Mouse (Mus musculus): ENCODE data around the gene Ccdc61.

DNA sequence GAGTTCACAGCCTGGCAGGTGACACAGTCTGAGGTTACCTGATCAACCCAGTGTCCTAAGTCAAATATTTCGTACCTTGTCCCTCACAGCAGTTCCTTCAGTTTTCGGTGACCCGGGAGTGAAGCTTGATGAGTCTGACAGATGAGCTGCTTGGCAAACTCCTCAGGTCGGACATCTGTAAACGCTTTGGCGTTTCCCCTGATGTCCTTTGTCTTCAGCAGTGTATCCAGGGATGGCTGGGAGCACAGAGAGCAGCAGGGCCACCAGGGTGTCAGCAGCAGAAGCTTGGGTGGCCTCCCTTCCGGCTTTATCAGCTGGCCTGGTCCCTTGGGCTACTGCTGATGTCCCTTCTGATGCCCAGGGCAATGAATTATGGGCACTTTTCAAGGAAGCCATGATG lies 31.5 kb downstream of the Ccdc61 start:
- TF ChIP-seq CTCF (IDR thresholded peaks at IDR 0.05; ENCODE audit: insufficient read depth, low read depth, low read length) (no peak), POLR2A (IDR thresholded peaks at IDR 0.05; ENCODE audit: insufficient read depth, low read depth, low read length) (no peak)

All from olfactory bulb, adult 2 months (tissue).